Mouse (Mus musculus) induced T-regulatory cell, adult 2 months (primary cell): ENCODE results near the gene Ccdc40.

Source experiments
- DNase-seq: peaks from one replicate; pipeline ENCODE4 v3.0.0-alpha.2; 2012; ENCODE audit warnings: low read depth

Gene Ccdc40

GRCm38 (mm10) chr11:119208870-119209370 is 19.5 kb upstream of the Ccdc40 start:
- DNase-seq: no peak

GRCm38 (mm10) chr11:119209371-119210025 is 18.9 kb upstream of the Ccdc40 start:
- no peak for DNase-seq

GRCm38 (mm10) chr11:119210321-119211100 is 17.9 kb upstream of the Ccdc40 start:
- DNase-seq: no peak

GRCm38 (mm10) chr11:119211604-119212309 is 16.6 kb upstream of the Ccdc40 start:
- DNase-seq: no peak

- DNase-seq: no peak
These were observed 15.0 kb upstream of the Ccdc40 start for GRCm38 (mm10) chr11:119213166-119213885.

- no peak for DNase-seq
These were observed 13.1 kb upstream of the Ccdc40 start for GRCm38 (mm10) chr11:119215038-119215904.

GRCm38 (mm10) chr11:119215905-119216507 is 12.4 kb upstream of the Ccdc40 start:
- no peak for DNase-seq

GRCm38 (mm10) chr11:119217861-119218260 is 10.5 kb upstream of the Ccdc40 start:
- no peak for DNase-seq

- DNase-seq: no peak
These were observed 8.4 kb upstream of the Ccdc40 start for GRCm38 (mm10) chr11:119219816-119220465.

GRCm38 (mm10) chr11:119221812-119222510 is 6.4 kb upstream of the Ccdc40 start:
- no peak for DNase-seq

- DNase-seq: no peak
These were observed 5.1 kb upstream of the Ccdc40 start for GRCm38 (mm10) chr11:119223124-119223890.

- DNase-seq: no peak
These were observed 3.4 kb upstream of the Ccdc40 start for GRCm38 (mm10) chr11:119224926-119225325.

GRCm38 (mm10) chr11:119225634-119226033 is 2.7 kb upstream of the Ccdc40 start:
- no peak for DNase-seq

GRCm38 (mm10) chr11:119227591-119227990 is 781 bp upstream of the Ccdc40 start:
- no peak for DNase-seq

GRCm38 (mm10) chr11:119228846-119229626 is 664 bp downstream of the Ccdc40 start:
- peak; percentile 92 for DNase-seq

- peak; percentile 48 for DNase-seq
These were observed 6.4 kb downstream of the Ccdc40 start for GRCm38 (mm10) chr11:119234770-119235169.

- DNase-seq: peak; percentile 90
These were observed 7.2 kb downstream of the Ccdc40 start for GRCm38 (mm10) chr11:119235596-119235995.

- no peak for DNase-seq
These were observed 8.0 kb downstream of the Ccdc40 start for GRCm38 (mm10) chr11:119236354-119236753.
